Mouse (Mus musculus) lung, postnatal 0 days (tissue): ENCODE data around the gene Nup107.

Source experiments
- CTCF ChIP-seq: IDR thresholded peaks from 2 replicates; pipeline ENCODE4 v1.5.1; 2016; ENCODE audit warnings: antibody characterized with exemption, mild to moderate bottlenecking
- EP300 ChIP-seq: IDR thresholded peaks from 2 replicates; pipeline ENCODE4 v1.6.1; 2016; ENCODE audit warnings: antibody characterized with exemption, mild to moderate bottlenecking, control low read depth

- TF ChIP-seq CTCF (no peak), EP300 (no peak)
These were observed 36.5 kb upstream of the Nup107 start for GRCm38 (mm10) chr10:117829022-117829421.
